Mouse (Mus musculus) CD8-positive naive resting alpha-beta T cell, adult 57 days (primary cell): Measurements from ENCODE around the gene Rnps1. TPM values are rescaled to one million over a fixed set of nuclear protein-coding genes. Genes with fewer than 3 reads are reported as not detected.

Experiments
- total RNA-seq: library from RNA; stranded (reverse); gene quantifications from one replicate; pipeline ENCODE4 v1.2.4, GENCODE M21; 2023

The Rnps1 gene
- 150 TPM for total RNA-seq

DNA sequence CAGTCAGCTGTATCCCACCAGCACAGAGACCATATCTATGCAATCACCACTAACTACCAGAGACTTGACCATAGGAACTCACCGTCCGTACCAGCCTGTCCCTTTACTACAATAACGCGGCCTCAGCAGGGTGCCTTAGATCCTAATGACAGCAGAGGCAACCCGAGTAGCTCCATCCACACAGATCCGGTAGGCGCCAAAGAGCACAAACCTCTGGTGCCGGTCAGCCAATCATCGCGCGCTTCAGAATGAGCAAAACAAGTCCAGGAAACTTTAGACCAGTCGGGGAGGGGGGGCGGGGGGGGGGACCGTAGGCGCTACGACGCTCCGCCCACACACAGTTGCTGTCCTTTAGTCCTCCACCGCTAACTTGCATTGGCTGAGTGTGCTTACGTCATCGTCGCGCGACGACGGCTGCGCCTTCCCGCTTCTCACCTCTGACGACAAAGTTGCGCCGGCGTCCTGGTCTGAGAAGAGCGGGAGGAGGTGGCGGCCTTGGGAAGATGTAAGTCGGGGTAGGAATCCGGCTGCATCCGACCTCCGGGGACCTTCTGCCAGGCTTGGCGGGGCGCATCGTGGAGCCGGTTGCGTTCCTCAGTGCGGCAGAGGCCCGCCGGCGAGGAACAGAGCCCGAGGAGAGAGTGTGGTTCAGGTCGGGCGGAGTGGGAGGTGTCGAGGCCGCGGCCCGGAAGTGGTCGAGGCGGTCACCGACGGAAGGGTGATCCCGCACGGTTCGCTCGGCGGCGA is at the start of gene Rnps1:
TSS of gene Rnps1 (plus strand) at position 336 of the 747 bp plus-strand sequence.

GRCm38 (mm10) chr17:24426471-24427169 is 12.3 kb downstream of the Rnps1 start, which contains the start of gene Eci1:
Gene Eci1, plus strand, starts transcription at chr17:24426641.

DNA sequence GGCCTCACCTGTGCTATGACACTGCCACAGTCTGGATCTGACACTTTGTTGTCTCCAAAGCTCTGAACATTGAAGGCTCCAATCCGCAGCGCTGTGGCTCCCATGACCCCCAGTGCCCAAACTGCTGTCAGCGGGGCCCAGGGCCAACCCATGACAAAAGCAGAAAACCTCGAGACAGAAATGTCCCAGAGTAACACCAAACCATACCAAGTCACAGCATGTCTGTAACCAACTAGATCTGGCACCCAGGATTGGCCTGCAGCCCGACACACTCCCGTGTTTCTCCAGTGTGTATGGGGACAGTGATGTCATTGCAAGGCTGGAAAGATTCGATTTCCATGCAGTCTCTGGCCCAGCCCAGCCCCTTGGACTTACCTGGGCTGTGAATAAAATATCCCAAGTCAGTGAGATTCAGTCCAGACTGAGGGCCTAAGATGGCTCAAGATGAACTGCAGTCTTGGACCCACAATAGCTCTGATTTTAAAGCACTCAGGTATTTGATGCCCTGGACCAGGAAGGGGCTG is 28.3 kb downstream of the Rnps1 start, which contains the start of gene Dnase1l2:
TSS of gene Dnase1l2 (minus strand) at position 474 of the 524 bp plus-strand sequence.

DNA sequence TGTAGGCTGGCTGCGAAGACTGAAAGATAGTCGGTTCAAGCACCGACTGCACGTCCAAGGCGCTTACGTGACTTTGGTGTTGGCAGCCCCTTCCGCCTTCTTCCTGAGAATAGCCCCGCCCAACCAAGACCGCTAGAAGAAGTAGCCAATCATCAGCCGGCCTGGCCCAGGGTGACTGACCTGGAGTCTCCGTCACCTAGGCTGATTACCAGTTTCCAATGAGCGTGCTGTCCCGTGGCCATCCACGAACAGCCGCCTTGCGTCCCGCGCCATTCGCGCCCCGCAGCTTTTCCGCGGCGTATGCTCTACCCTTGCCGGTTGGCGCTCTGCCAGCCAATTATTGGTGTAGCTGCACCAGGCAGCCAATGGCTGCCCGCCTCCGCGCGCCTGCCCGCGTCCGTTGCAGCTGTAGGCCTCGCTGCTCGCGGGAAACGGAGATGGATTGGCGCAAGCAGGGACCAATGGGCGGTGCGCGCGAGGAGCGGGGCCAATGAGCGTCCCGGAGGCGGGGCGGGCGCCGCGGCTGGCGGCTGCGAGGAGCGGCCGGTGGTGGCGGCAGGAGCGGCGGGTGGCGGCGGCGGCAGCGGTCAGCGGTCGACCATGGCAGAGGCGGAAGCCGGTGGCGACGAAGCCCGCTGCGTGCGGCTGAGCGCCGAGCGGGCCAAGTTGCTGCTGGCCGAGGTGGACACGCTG is 55.7 kb downstream of the Rnps1 start, which contains the start of the genes E4f1 and Pgp:
TSS of gene E4f1 (minus strand) at position 404 of the 693 bp plus-strand sequence.
TSS of gene Pgp (plus strand) at position 483 of the 693 bp plus-strand sequence.

GRCm38 (mm10) chr17:24473612-24474275 is 59.4 kb downstream of the Rnps1 start, which contains the start of gene Bricd5:
Gene Bricd5, plus strand, starts transcription at chr17:24473884.

Other genes starting within 250 kb of the Rnps1 start
- 183 TPM for gene Atp6v0c, start 244.9 kb upstream of the Rnps1 start, total RNA-seq
- gene Tbc1d24, start 209.0 kb upstream of the Rnps1 start, total RNA-seq: 0.46 TPM
- gene Ntn3, start 205.0 kb upstream of the Rnps1 start, total RNA-seq: not detected
- 7.6 TPM for gene Tedc2, start 193.7 kb upstream of the Rnps1 start, total RNA-seq
- gene Ccnf, start 163.1 kb upstream of the Rnps1 start, total RNA-seq: 5.2 TPM
- gene Abca17, start 63.5 kb upstream of the Rnps1 start, total RNA-seq: 0.12 TPM
- gene Abca3, start 62.6 kb upstream of the Rnps1 start, total RNA-seq: 49.1 TPM
- gene Eci1, start 12.1 kb downstream of the Rnps1 start, total RNA-seq: 14.9 TPM
- 4.8 TPM for gene Dnase1l2, start 28.5 kb downstream of the Rnps1 start, total RNA-seq
- gene E4f1, start 55.7 kb downstream of the Rnps1 start, total RNA-seq: 73.9 TPM
- gene Pgp, start 55.8 kb downstream of the Rnps1 start, total RNA-seq: 14.1 TPM
- gene Bricd5, start 59.3 kb downstream of the Rnps1 start, total RNA-seq: 0.80 TPM
- 23.8 TPM for gene Mlst8, start 64.5 kb downstream of the Rnps1 start, total RNA-seq
- gene Caskin1, start 74.0 kb downstream of the Rnps1 start, total RNA-seq: not detected
- 183 TPM for gene Traf7, start 113.4 kb downstream of the Rnps1 start, total RNA-seq
- gene Rab26, start 119.6 kb downstream of the Rnps1 start, total RNA-seq: 2.7 TPM
- gene Pkd1, start 135.3 kb downstream of the Rnps1 start, total RNA-seq: 74.3 TPM
- 70.5 TPM for gene Tsc2, start 218.1 kb downstream of the Rnps1 start, total RNA-seq
- 4.3 TPM for gene Nthl1, start 218.1 kb downstream of the Rnps1 start, total RNA-seq
- gene Slc9a3r2, start 235.8 kb downstream of the Rnps1 start, total RNA-seq: not detected
- gene Npw, start 243.9 kb downstream of the Rnps1 start, total RNA-seq: not detected